In genomic region chr7:137410337-137411197, GRCm38 (mm10) we compare ENCODE assay signal across 8 mouse cellular contexts. TPM values are rescaled to one million over a fixed set of nuclear protein-coding genes. Genes with fewer than 3 reads are reported as not detected.
DNase-seq lines count a peak whose midpoint lies in the region; ATAC-seq lines count a peak whose summit lies in the region.

Gene 9430038I01Rik (minus strand): TSS chr7:137410762.

- peak within 1 kb of the TSS; percentile 79 for H3K9ac ChIP-seq in heart, embryonic 14.5 days (ENCODE audit: low read length)
- peak within 1 kb of the TSS; percentile 72 for H3K9ac ChIP-seq in liver, embryonic 13.5 days
- H3K9ac ChIP-seq in stomach, embryonic 16.5 days (ENCODE audit: low read length): peak within 1 kb of the TSS; percentile 87

- no peaks in the 10 kb centered on the region for H3K27me3 ChIP-seq in heart, embryonic 14.5 days (ENCODE audit: control insufficient read depth, insufficient read depth, low read length)
- H3K27me3 ChIP-seq in liver, embryonic 13.5 days: no peaks in the 10 kb centered on the region
- no peaks in the 10 kb centered on the region for H3K27me3 ChIP-seq in stomach, embryonic 16.5 days (ENCODE audit: control insufficient read depth, insufficient read depth, low read length)

- ATAC-seq in CD4-positive, CD25-positive, alpha-beta regulatory T cell, adult 4 months: peak; percentile 92
- peak; percentile 99 for ATAC-seq in heart, embryonic 14.5 days (ENCODE audit: insufficient number of reproducible peaks, insufficient read depth, low FRiP score, low read depth)
- peak; percentile 99 for ATAC-seq in liver, embryonic 13.5 days (ENCODE audit: low read depth)
- ATAC-seq in stomach, embryonic 16.5 days (ENCODE audit: insufficient read depth, low FRiP score): peak; percentile 99

- H3K36me3 ChIP-seq in heart, embryonic 14.5 days (ENCODE audit: control insufficient read depth, insufficient read depth, low read length): no peaks in the 10 kb centered on the region
- no peaks in the 10 kb centered on the region for H3K36me3 ChIP-seq in liver, embryonic 13.5 days
- H3K36me3 ChIP-seq in stomach, embryonic 16.5 days (ENCODE audit: control insufficient read depth, insufficient read depth, low read length): no peaks in the 10 kb centered on the region

- peak within 1 kb of the TSS; percentile 72 to 74 for H3K4me3 ChIP-seq in heart, embryonic 14.5 days (ENCODE audit: control insufficient read depth in 1 of 2, insufficient read depth in 1 of 2, low read depth in 1 of 2, low read length in 2 of 2)
- H3K4me3 ChIP-seq in liver, embryonic 13.5 days (replicated peaks): peak within 1 kb of the TSS; percentile 72
- H3K4me3 ChIP-seq in stomach, embryonic 16.5 days (replicated peaks; ENCODE audit: low read length): peak within 1 kb of the TSS; percentile 86

- WGBS in heart, embryonic 14.5 days: under 1% methylated on average over 63 of the region's 63 CpGs
- WGBS in liver, embryonic 13.5 days (ENCODE audit: insufficient replicate concordance): under 1% methylated on average over 62 of the region's 63 CpGs
- WGBS in stomach, embryonic 16.5 days: under 1% methylated on average over 60 of the region's 63 CpGs

- peak within 1 kb of the TSS; percentile 72 for H3K4me2 ChIP-seq in heart, embryonic 14.5 days (ENCODE audit: low read length)
- peak within 1 kb of the TSS; percentile 78 for H3K4me2 ChIP-seq in liver, embryonic 13.5 days
- peak within 1 kb of the TSS; percentile 64 for H3K4me2 ChIP-seq in stomach, embryonic 16.5 days (ENCODE audit: low read depth, low read length)

- peak; percentile 91 for DNase-seq in c-Kit-negative CD71-positive TER-119-positive erythroid progenitor cells, embryonic 14.5 days (ENCODE audit: low read depth, low spot score)
- peak; percentile 97 for DNase-seq in fibroblast of lung, adult 2 months (ENCODE audit: low read depth)
- DNase-seq in kidney, postnatal 14 days: peak; percentile 99
- DNase-seq in liver, embryonic 13.5 days: peak; percentile 93
- DNase-seq in neural tube, embryonic 10.5 days (ENCODE audit: extremely low spot score, low spot score): peak; percentile 99

- H3K4me1 ChIP-seq in heart, embryonic 14.5 days (ENCODE audit: control insufficient read depth in 2 of 2, insufficient read depth in 2 of 2, low read length in 2 of 2): peaks cover 4 to 5% of the 10 kb centered on the region in 2 experiments
- peaks cover 26% of the 10 kb centered on the region for H3K4me1 ChIP-seq in liver, embryonic 13.5 days (replicated peaks)
- H3K4me1 ChIP-seq in stomach, embryonic 16.5 days (ENCODE audit: control insufficient read depth, insufficient read depth, low read length): 0 out of 2 replicates have a peak, but pooled peaks cover 6% of the 10 kb centered on the region

- H3K27ac ChIP-seq in heart, embryonic 14.5 days (replicated peaks in 1 of 2; ENCODE audit: control insufficient read depth in 1 of 2, insufficient read depth in 1 of 2, low read depth in 2 of 2, low read length in 2 of 2): peak within 1 kb of the TSS; percentile 89 to 91
- peak within 1 kb of the TSS; percentile 76 for H3K27ac ChIP-seq in liver, embryonic 13.5 days
- peak within 1 kb of the TSS; percentile 97 for H3K27ac ChIP-seq in stomach, embryonic 16.5 days (ENCODE audit: low read length)

- H3K9me3 ChIP-seq in heart, embryonic 14.5 days (ENCODE audit: control insufficient read depth, low read length): no peaks in the 10 kb centered on the region
- H3K9me3 ChIP-seq in liver, embryonic 13.5 days (replicated peaks): no peaks in the 10 kb centered on the region
- no peaks in the 10 kb centered on the region for H3K9me3 ChIP-seq in stomach, embryonic 16.5 days (replicated peaks; ENCODE audit: control insufficient read depth, low read length)

RNA-seq across cellular contexts. Expression of gene 9430038I01Rik, which starts in this region (rescaled TPM):
- 1 to 10 TPM; 7.1 to 7.6 TPM for polyA plus RNA-seq in CD4-positive, CD25-positive, alpha-beta regulatory T cell, adult 4 months (2017; shearing (Covaris generic))
- 16.5 and 17.6 TPM in 2 replicates for polyA plus RNA-seq in heart, embryonic 14.5 days (2014; fragmentation: Nextera tagmentation; extraction: Ambion mirVana)
- polyA plus RNA-seq in liver, embryonic 13.5 days (2015; fragmentation: Nextera tagmentation; extraction: Ambion mirVana): 9.2 and 9.5 TPM in 2 replicates
- 21.5 and 21.9 TPM in 2 replicates for polyA plus RNA-seq in stomach, embryonic 16.5 days (2015; fragmentation: Nextera tagmentation; extraction: Ambion mirVana)

Comparison
In these comparisons a context has a peak if more than half of its experiments do, and no peak if none do; other contexts are left out.
1. Peak in every context shown above with its lines: DNase-seq, ATAC-seq, H3K4me3 ChIP-seq and H3K27ac ChIP-seq.